Mouse (Mus musculus) cerebellum, adult 9-10 months (tissue): Measurements from ENCODE around the gene Alox5.

ENCODE experiments used
- DNase-seq: peaks from one replicate; pipeline ENCODE4 v3.0.0; 2022

Alox5 gene

DNA sequence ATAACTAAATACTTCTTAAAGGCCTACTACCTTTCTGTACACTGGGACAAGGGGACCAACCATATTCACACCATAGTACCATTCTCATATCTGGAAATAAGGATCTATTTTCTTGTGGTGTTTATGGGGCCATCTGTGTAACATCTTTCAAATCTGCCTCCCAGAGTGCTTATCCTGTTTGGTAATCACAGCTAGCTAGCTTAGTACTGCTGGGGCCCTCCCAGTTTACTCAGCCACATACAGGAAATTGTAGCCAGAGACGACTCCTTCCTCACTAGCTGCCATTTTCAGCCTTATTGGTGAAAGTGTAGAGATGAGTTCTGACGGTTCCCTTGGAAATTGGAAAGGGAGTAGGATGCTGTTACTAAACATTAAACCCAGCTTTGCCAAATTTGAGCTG, 79.4 kb downstream of the Alox5 start:
- DNase-seq, result no peak

DNA sequence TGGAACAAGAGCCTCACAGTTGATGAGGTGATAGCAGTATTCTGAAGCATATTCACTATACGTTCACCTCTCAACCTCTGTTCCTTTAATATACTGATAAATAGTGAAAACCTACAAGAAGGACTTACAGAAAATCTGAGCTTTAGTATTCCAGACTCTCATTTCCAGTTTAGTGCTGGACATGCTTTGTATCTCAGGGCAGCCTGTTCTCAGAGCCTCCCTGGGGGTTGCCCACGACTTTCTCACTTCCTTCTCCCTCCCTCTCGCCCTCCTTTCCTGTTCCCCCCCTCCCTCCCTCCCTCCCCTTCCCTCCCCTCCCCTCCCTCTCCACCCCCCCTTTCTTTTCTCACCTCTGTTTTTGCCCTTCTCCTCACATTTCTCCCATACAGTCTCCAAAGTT, 80.8 kb downstream of the Alox5 start:
- DNase-seq, result no peak

DNA sequence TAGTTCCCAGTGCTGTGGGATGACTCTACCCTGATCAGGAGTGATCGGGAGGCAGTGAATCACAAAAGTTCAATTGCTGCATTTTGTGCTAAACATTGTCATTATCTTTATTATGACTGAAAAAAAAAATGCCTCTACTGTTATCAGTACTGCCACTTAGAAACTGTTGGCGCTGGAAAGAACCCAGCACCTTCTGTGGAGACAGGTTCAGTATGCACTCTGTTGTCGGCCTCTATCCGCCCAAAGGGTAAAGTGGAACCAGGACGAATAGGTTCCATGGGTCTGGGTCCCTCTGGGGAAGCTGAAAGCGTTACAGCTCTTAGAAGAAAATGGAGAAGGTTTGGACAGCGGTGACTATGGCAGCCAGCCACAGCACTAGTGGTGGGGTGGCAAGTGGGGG, 82.1 kb downstream of the Alox5 start:
- DNase-seq, result no peak

DNA sequence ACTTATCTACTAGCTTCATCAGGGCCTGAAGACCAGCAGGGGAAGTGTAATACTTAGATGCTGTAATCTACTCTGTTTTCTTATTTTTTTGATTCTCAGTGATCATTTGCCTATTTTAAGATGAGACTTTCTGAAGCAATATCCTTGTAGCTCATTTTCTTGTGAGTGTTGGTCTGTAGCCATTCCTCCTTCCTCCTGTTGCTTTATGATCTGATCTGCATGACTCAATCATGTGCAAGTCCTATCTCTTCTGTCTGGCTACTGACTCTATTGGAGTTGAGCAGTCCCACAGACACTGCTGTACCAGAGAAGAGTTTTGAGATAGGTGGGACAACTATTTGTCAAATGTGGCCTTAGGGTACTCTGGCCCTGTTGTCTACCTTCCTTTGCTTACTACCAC, 86.4 kb downstream of the Alox5 start:
- DNase-seq, result no peak

DNA sequence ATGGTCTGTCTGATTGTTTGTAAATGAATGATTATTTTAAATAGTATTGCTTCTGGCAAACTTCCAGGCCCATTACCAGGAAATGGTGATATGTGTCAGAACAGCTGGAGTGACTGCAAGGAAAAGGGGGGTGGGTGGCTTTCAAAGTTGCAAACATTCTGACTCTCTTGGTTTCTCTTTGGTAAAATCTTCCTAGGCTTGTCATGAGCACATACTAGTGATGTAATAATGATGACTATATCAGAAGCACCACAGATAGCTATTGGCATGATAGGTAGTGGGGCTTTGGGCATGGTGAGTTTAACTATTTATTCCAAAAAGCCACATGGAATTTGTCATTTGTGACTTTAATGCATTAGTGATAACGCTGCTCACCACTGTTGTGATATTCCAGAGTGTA, 86.8 kb downstream of the Alox5 start:
- DNase-seq, result no peak

DNA sequence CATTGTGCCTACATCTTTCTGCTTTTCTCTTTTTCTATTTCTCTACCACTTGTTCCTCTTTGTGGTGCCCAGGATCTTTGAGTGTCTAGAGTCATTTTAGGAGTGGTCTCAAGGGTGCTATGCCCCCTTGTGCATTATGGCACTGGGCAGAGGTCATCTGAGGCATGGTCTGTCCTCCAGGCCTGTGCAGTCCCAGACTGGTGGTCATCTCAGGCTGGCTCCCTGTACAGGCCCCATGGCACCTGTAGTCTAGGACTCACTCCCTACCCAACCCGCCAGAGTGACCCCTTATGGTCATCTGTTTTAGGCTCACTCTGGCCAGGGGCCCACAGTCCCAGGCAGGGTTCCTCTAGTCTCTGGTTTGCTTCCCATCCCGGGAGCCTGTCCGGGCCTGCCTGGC, 89.5 kb downstream of the Alox5 start:
- no peak for DNase-seq

DNA sequence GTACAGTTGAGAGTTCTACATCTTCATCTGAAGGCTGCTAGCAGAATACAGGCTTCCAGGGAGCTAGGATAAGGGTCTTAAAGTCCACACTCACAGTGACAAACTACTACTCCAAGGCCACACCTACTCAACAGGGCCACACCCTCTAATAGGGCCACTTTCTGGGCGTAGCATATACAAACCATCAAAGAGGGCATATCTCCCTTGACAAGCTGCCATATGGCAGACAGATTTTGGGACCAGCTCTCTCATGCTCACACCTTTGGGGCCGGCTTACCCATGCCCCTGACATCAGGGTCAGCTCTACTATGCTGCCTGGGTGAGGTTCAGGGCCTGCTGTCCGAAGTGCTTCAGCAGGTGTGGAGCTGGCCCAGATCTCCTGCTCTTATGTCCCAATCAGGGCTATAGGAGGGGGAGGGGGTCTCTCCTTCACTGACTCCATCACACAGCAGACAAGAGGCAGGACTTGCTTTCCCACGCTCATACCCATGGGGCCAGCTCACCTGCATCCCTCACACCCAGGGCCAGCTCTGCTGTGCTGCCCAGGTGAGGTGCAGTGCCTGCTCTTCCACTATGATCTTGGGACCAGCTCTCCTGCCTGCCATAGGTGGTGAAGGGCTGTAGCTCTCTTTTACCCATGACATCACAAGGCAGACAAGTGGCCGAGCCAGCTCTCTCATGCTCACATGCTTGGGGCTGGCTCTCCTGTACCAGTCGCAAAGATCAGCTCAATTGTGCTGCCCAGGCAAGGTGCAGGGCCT, 90.6 kb downstream of the Alox5 start:
- DNase-seq, result no peak

DNA sequence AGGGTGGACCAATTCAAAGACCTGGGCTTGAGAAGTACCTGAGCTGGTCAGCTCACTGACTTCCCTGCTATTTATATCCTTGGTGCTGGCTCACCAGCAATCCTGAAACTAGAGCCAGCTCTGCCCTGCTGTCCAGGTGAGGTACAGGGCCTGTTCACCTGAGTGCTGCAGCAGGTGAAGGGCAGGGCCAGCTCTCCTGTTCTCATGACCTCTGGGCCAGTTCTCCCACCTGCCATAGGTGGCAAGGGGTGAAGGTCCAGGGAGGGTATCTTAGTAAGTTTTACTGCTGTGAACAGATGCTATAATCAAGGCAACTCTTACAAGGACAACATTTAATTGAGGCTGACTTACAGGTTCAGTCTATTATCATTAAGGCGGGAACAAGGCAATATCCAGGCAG, 91.2 kb downstream of the Alox5 start:
- no peak for DNase-seq

DNA sequence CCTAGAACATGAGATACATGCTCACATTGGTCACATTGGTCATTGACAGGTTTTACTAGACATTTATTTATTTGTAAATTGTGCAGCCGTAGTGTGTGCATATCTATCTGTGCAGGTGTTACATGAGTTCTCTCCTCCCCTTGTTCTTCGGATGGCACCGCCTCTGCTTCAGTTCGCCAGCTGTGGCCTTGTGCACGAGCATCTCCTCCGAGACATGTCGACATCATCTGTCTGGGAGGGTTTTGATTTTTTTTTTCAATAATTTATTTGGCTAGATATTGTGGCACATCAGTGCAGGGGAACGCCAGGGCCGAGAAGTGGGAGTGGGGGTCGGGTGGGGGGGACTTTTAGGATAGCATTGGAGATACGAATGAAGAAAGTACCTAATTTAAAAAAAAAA, 93.0 kb downstream of the Alox5 start:
- no peak for DNase-seq

DNA sequence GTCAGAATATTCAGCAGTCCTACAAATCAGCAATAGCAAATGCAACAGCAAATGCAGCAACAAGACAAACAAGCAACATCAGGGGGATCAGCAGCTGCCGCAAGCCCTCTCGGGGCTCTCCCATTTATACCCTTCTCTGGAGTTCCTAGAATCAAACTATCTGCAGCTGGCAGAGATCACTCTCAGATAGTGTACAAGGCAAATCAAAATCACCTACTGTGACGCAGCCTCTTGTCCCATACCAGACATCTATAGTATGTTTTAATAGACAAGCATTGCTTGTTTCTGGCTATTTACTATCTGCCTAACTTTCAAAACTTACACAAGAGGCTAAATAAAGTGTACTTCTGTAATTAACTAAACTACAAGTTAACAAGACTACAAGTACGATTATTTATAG, 99.0 kb downstream of the Alox5 start:
- no peak for DNase-seq

DNA sequence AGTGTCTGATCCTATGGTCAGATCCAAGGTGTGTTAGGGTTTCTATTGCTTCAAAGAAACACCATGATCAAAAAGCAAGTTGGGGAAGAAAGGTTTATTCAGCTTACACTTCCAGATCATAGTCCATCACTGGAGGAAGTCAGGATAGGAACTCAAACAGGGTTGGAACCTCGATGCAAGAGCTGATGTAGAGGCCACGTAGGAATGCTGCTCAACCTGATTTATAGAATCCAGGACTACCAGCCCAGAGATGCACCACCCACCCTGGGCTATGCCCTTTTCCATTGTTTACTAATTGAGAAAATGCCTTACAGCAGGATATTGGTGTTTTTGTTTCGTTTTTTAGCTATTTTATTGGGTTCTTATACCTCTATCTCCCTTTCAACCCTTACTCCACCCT, 99.5 kb downstream of the Alox5 start:
- DNase-seq, result no peak
